Mouse (Mus musculus) CH12.LX (cell line): ENCODE measurements around the gene Galnt17. TPM values are rescaled to one million over a fixed set of nuclear protein-coding genes. Genes with fewer than 3 reads are reported as not detected.

Experiments used
- DNase-seq: peaks from one replicate; pipeline ENCODE4 v3.0.0-alpha.2; 2013; ENCODE audit errors: extremely low read depth
- H3K27ac ChIP-seq: 2 replicates; pipeline ENCODE4 v1.5.1; 2012; ENCODE audit warnings: low read depth, mild to moderate bottlenecking, control low read depth, moderate library complexity; ENCODE audit not compliant: insufficient read depth
- H3K27me3 ChIP-seq: replicated peaks from 2 replicates; pipeline ENCODE3; 2012; ENCODE audit warnings: inconsistent platforms
- H3K36me3 ChIP-seq, 2 experiments: replicated peaks in 1 of 2; 2 replicates each; pipeline versions ENCODE3 to v1.6.1; 2012; ENCODE audit warnings: inconsistent platforms in 1 of 2, low read length in 1 of 2, mild to moderate bottlenecking in 1 of 2, mixed read lengths in 1 of 2, moderate library complexity in 1 of 2; ENCODE audit not compliant: control insufficient read depth in 1 of 2, insufficient read depth in 1 of 2
- H3K4me1 ChIP-seq, 2 experiments: 2 replicates each; pipeline ENCODE4 v1.6.1; 2012; ENCODE audit warnings: inconsistent platforms in 1 of 2, moderate library complexity in 1 of 2; ENCODE audit not compliant: insufficient read depth in 2 of 2, control insufficient read depth in 1 of 2
- H3K4me2 ChIP-seq: 2 replicates; pipeline ENCODE4 v1.6.1; 2012; ENCODE audit warnings: low read depth, mild to moderate bottlenecking, control low read depth; ENCODE audit not compliant: poor library complexity, insufficient read depth, severe bottlenecking
- H3K4me3 ChIP-seq, 3 experiments: fragments of 150-350 bp in 1 of 3; sonication (generic) in 1 of 3; replicated peaks in 1 of 3; 2 replicates each; pipeline versions ENCODE3 to v1.5.1; 2011 to 2012; ENCODE audit warnings: low read depth in 2 of 3, low read length in 2 of 3, mild to moderate bottlenecking in 2 of 3, moderate library complexity in 2 of 3, control low read depth in 1 of 3, improper control_type of control experiment in 1 of 3, inconsistent platforms in 1 of 3, mixed read lengths in 1 of 3; ENCODE audit not compliant: poor library complexity in 1 of 3
- H3K79me2 ChIP-seq: replicated peaks from 2 replicates; pipeline ENCODE4 v1.6.1; 2012; ENCODE audit warnings: mild to moderate bottlenecking, moderate library complexity; ENCODE audit not compliant: control insufficient read depth, poor library complexity, insufficient read depth, severe bottlenecking; ENCODE audit errors: extremely low read depth
- H3K9ac ChIP-seq: 2 replicates; pipeline ENCODE4 v1.6.1; 2012; ENCODE audit warnings: low read depth, mild to moderate bottlenecking, control low read depth, moderate library complexity; ENCODE audit not compliant: insufficient read depth
- H3K9me3 ChIP-seq: replicated peaks from 2 replicates; pipeline ENCODE3; 2012; ENCODE audit warnings: low read length, inconsistent platforms, mixed read lengths
- BHLHE40 ChIP-seq: IDR thresholded peaks from 2 replicates; pipeline ENCODE4 v1.6.1; 2011; ENCODE audit warnings: mild to moderate bottlenecking, low read depth, low read length, improper control_type of control experiment
- CHD1 ChIP-seq: IDR thresholded peaks from 2 replicates; pipeline ENCODE4 v1.6.1; 2012; ENCODE audit warnings: low read depth, low read length, improper control_type of control experiment, inconsistent platforms
- CTCF ChIP-seq, 2 experiments: IDR thresholded peaks in 1 of 2; conservative IDR thresholded peaks in 1 of 2; 2 replicates each; pipeline ENCODE4 v1.5.1; 2011 to 2012; ENCODE audit warnings: low read depth in 2 of 2, low read length in 2 of 2, improper control_type of control experiment in 1 of 2, inconsistent platforms in 1 of 2, mild to moderate bottlenecking in 1 of 2, moderate library complexity in 1 of 2
- E2F4 ChIP-seq: IDR thresholded peaks from 2 replicates; pipeline ENCODE4 v1.6.1; 2011; ENCODE audit warnings: low read depth, low read length, improper control_type of control experiment; ENCODE audit not compliant: insufficient replicate concordance
- ETS1 ChIP-seq: conservative IDR thresholded peaks from 2 replicates; pipeline ENCODE4 v1.6.1; 2012; ENCODE audit warnings: low read depth, mild to moderate bottlenecking, inconsistent platforms, low read length, improper control_type of control experiment, moderate library complexity
- IRF4 ChIP-seq: IDR thresholded peaks from 2 replicates; pipeline ENCODE4 v1.6.1; 2014; ENCODE audit warnings: low read depth, mild to moderate bottlenecking, inconsistent platforms, low read length, improper control_type of control experiment
- JUN ChIP-seq: IDR thresholded peaks from 2 replicates; pipeline ENCODE4 v1.6.1; 2011; ENCODE audit warnings: low read depth, mild to moderate bottlenecking, low read length, improper control_type of control experiment, moderate library complexity; ENCODE audit not compliant: insufficient read depth
- MAX ChIP-seq: IDR thresholded peaks from 2 replicates; pipeline ENCODE4 v1.6.1; 2011; ENCODE audit warnings: low read length, improper control_type of control experiment
- MYC ChIP-seq: IDR thresholded peaks from 2 replicates; pipeline ENCODE4 v1.6.1; 2011; ENCODE audit warnings: low read depth, mild to moderate bottlenecking, improper control_type of control experiment, low read length
- NELFE ChIP-seq: IDR thresholded peaks from 2 replicates; pipeline ENCODE4 v1.6.1; 2011; ENCODE audit warnings: low read depth, low read length, improper control_type of control experiment
- RAD21 ChIP-seq: IDR thresholded peaks from 2 replicates; pipeline ENCODE4 v1.6.1; 2011; ENCODE audit warnings: low read depth, mild to moderate bottlenecking, low read length, improper control_type of control experiment, moderate library complexity
- TCF12 ChIP-seq: IDR thresholded peaks from 2 replicates; pipeline ENCODE4 v1.6.1; 2014; ENCODE audit warnings: low read depth, mild to moderate bottlenecking, inconsistent platforms, low read length, improper control_type of control experiment
- USF1 ChIP-seq: IDR thresholded peaks from 2 replicates; pipeline ENCODE4 v1.6.1; 2014; ENCODE audit warnings: low read depth, mild to moderate bottlenecking, inconsistent platforms, low read length, improper control_type of control experiment
- ZC3H11A ChIP-seq: IDR thresholded peaks from 2 replicates; pipeline ENCODE4 v1.6.1; 2012; ENCODE audit warnings: low read depth, mild to moderate bottlenecking, inconsistent platforms, low read length, improper control_type of control experiment
- ZKSCAN1 ChIP-seq: IDR thresholded peaks from 2 replicates; pipeline ENCODE4 v1.6.1; 2012; ENCODE audit warnings: low read depth, inconsistent platforms, low read length, improper control_type of control experiment, borderline replicate concordance
- dilution Hi-C: fragments of 300-500 bp; cut with MboI; formaldehyde crosslinking; loops from 2 replicates; pipeline ENCODE4 v1.14.3; 2020; ENCODE audit warnings: low sequenced_read_pairs; ENCODE audit not compliant: extremely low pct_unique_long_range_greater_than_20kb, extremely low pct_ligation_motif_present
- in situ Hi-C: fragments of 300-500 bp; cut with MboI; formaldehyde crosslinking; loops from 3 replicates; pipeline ENCODE4 v1.14.3; 2019; ENCODE audit warnings: low sequenced_read_pairs, low pct_ligation_motif_present, low pct_unique_long_range_greater_than_20kb, mixed read lengths
- polyA plus RNA-seq: library from polyadenylated mRNA; unstranded; fragments of >175 nt; gene quantifications from 2 replicates; pipeline ENCODE4 v1.2.1, GENCODE M21; 2012; ENCODE audit warnings: low read depth; ENCODE audit not compliant: insufficient read length
- total RNA-seq, 2 experiments: library from RNA; depleted of rRNA; stranded (reverse); fragments of 300-350 nt in 1 of 2; fragments of >200 nt in 1 of 2; gene quantifications; 2 replicates each; pipeline ENCODE4 v1.2.3; 2012 to 2014

Galnt17 gene
- total and polyA plus RNA-seq, 3 experiments = 0.09 TPM; not detected in 2

DNA sequence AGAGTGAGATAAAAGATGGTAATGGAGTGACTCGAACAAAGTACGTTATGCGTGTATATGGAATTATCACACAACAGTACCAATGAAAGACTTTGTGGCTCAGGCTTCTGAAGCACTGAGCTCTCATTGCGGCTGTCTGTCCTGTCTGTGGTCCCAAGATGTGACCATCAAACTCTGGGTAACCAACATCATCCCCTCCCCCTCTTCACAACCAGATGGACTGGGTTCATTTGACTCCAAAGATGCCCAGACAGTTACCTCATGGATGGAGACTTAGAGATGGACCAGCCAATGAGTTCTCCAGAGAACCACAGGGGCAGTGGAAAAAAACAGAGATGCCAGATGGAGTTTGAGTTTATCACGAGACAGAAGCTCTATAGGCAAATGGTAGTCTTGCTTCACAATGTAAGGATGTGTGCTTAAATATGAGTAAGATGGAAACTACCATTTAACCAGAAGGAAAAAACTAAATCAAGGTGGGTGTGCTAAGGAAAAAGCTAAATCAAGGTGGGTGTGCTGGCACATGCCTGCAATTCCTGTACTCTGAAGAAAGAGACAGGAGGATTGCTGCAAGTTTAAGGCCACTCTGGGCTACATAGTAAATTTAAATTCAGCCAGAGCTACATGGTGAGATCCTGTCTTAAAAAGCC, 190.8 kb downstream of the Galnt17 start:
- in situ Hi-C loops (no loop called here), dilution Hi-C loops (no loop called here)
- H3K4me3 ChIP-seq = no peak overlapping the region
- no peak overlapping the region for H3K9ac ChIP-seq
- H3K36me3 ChIP-seq = no peaks in the 10 kb centered on the region
- peaks cover 72% of the 10 kb centered on the region for H3K9me3 ChIP-seq
- no peak for DNase-seq
- H3K27me3 ChIP-seq = no peaks in the 10 kb centered on the region
- no peaks in the 10 kb centered on the region for H3K79me2 ChIP-seq
- H3K27ac ChIP-seq = no peak overlapping the region
- H3K4me2 ChIP-seq = no peak overlapping the region
- H3K4me1 ChIP-seq = no peaks in the 10 kb centered on the region
- TF ChIP-seq CTCF (conservative IDR thresholded peaks at IDR 0.05 in 1 of 2, IDR thresholded peaks at IDR 0.05 in 1 of 2; ENCODE audit: low read depth in 2 of 2, low read length in 2 of 2) (no peak), MAX (no peak), BHLHE40 (no peak), RAD21 (no peak), ZKSCAN1 (no peak), JUN (no peak), IRF4 (no peak), ETS1 (no peak), TCF12 (no peak), ZC3H11A (no peak), E2F4 (no peak), USF1 (no peak), NELFE (no peak)

- Histone ChIP-seq H3K9me3 (peaks cover 71% of the 10 kb centered on the region), H3K4me3 (no peak overlapping the region), H3K36me3 (no peaks in the 10 kb centered on the region), H3K79me2 (no peaks in the 10 kb centered on the region)
- dilution Hi-C loops = no loop called here
- in situ Hi-C loops = no loop called here
- TF ChIP-seq CHD1 (no peak), MYC (no peak)
- TF ChIP-seq, all 38 proteins: peak for 0
- DNase-seq = no peak
- H3K9ac ChIP-seq = no peak overlapping the region
- no peaks in the 10 kb centered on the region for H3K27me3 ChIP-seq
- no peaks in the 10 kb centered on the region for H3K4me1 ChIP-seq
- no peak overlapping the region for H3K4me2 ChIP-seq
- H3K27ac ChIP-seq = no peak overlapping the region
Observed at GRCm38 (mm10) chr5:131113850-131114470, 194.3 kb downstream of the Galnt17 start.
